18 mouse cellular contexts compared by ENCODE assay signal in genomic region chr16:90822981-90823380, GRCm38 (mm10). TPM values are rescaled to one million over a fixed set of nuclear protein-coding genes. Genes with fewer than 3 reads are reported as not detected.
DNase-seq lines count a peak whose midpoint lies in the region; ATAC-seq lines count a peak whose summit lies in the region.
"Had no signal": no experiment of that assay in that cellular context is flagged by ENCODE, and none has a peak within 500 bp of the region (broad histone marks: within the 10 kb centered on the region; RNA-seq: fewer than 3 reads in every experiment).

No protein-coding gene starts in this region.

- no peaks in the 10 kb centered on the region for H3K4me1 ChIP-seq in kidney, embryonic 14.5 days (ENCODE audit: control insufficient read depth, insufficient read depth, low read length)
- peaks cover 46% of the 10 kb centered on the region for H3K4me1 ChIP-seq in liver, embryonic 15.5 days (replicated peaks)
- H3K4me1 ChIP-seq in midbrain, embryonic 10.5 days = no peaks in the 10 kb centered on the region
- H3K4me1 ChIP-seq: embryonic facial prominence, embryonic 15.5 days; lung, embryonic 15.5 days had no signal

- no peaks in the 10 kb centered on the region for H3K9me3 ChIP-seq in kidney, embryonic 14.5 days (ENCODE audit: control insufficient read depth, low read length)
- no peaks in the 10 kb centered on the region for H3K9me3 ChIP-seq in liver, embryonic 15.5 days (replicated peaks)
- H3K9me3 ChIP-seq in midbrain, embryonic 10.5 days (replicated peaks) = no peaks in the 10 kb centered on the region
- H3K9me3 ChIP-seq: embryonic facial prominence, embryonic 15.5 days; lung, embryonic 15.5 days had no signal

- no peak overlapping the region for H3K27ac ChIP-seq in kidney, embryonic 14.5 days (ENCODE audit: low read depth, low read length)
- peak overlapping the region; percentile 81 for H3K27ac ChIP-seq in liver, embryonic 15.5 days (replicated peaks)
- no peak overlapping the region for H3K27ac ChIP-seq in midbrain, embryonic 10.5 days (replicated peaks)
- H3K27ac ChIP-seq: embryonic facial prominence, embryonic 15.5 days; lung, embryonic 15.5 days had no signal

- ATAC-seq in kidney, embryonic 14.5 days (ENCODE audit: low FRiP score, low TSS enrichment) = no peak
- ATAC-seq in liver, embryonic 15.5 days (ENCODE audit: insufficient read depth) = no peak
- ATAC-seq: forebrain, embryonic 16.5 days; hindbrain, embryonic 16.5 days had no signal

- no peak overlapping the region for H3K4me3 ChIP-seq in kidney, embryonic 14.5 days (ENCODE audit: low read length)
- peak overlapping the region; percentile 21; the same call in 1 of the 2 replicates for H3K4me3 ChIP-seq in liver, embryonic 15.5 days (replicated peaks)
- no peak overlapping the region for H3K4me3 ChIP-seq in midbrain, embryonic 10.5 days
- H3K4me3 ChIP-seq: embryonic facial prominence, embryonic 15.5 days; lung, embryonic 15.5 days had no signal

- 62% methylated on average over 7 of the region's 7 CpGs for WGBS in kidney, embryonic 14.5 days
- WGBS in liver, embryonic 15.5 days (ENCODE audit: insufficient replicate concordance) = 72% methylated on average over 7 of the region's 7 CpGs
- WGBS in midbrain, embryonic 10.5 days = 74% methylated on average over 7 of the region's 7 CpGs

- no peaks in the 10 kb centered on the region for H3K36me3 ChIP-seq in kidney, embryonic 14.5 days (ENCODE audit: control insufficient read depth, insufficient read depth, low read length)
- H3K36me3 ChIP-seq in liver, embryonic 15.5 days (replicated peaks) = no peaks in the 10 kb centered on the region
- no peaks in the 10 kb centered on the region for H3K36me3 ChIP-seq in midbrain, embryonic 10.5 days
- H3K36me3 ChIP-seq: embryonic facial prominence, embryonic 15.5 days; lung, embryonic 15.5 days had no signal

- no peaks in the 10 kb centered on the region for H3K27me3 ChIP-seq in kidney, embryonic 14.5 days (ENCODE audit: control insufficient read depth, insufficient read depth, low read length)
- H3K27me3 ChIP-seq in liver, embryonic 15.5 days = peaks cover 49% of the 10 kb centered on the region
- peaks cover 12% of the 10 kb centered on the region for H3K27me3 ChIP-seq in midbrain, embryonic 10.5 days (ENCODE audit: low read depth, poor library complexity, severe bottlenecking)
- H3K27me3 ChIP-seq: embryonic facial prominence, embryonic 15.5 days had no signal

- H3K4me2 ChIP-seq in kidney, embryonic 14.5 days (replicated peaks; ENCODE audit: low read depth, low read length) = no peak overlapping the region
- H3K4me2 ChIP-seq in liver, embryonic 15.5 days = peak overlapping the region; percentile 52; the same call in 1 of the 2 replicates
- H3K4me2 ChIP-seq: embryonic facial prominence, embryonic 15.5 days; lung, embryonic 15.5 days had no signal

- peak; percentile 21 for DNase-seq in cerebellum, adult 9-10 months
- DNase-seq in cerebellum, postnatal 4 days (ENCODE audit: low spot score in 2 of 2) = no peak
- peak; percentile 31 for DNase-seq in kidney, postnatal 14 days
- peak; percentile 58 for DNase-seq in brain, adult 2 months (ENCODE audit: low read depth, low spot score)
- no peak for DNase-seq in midbrain, embryonic 10.5 days (ENCODE audit: low spot score)
- no peak for DNase-seq in testis, postnatal 10 days (ENCODE audit: low spot score)
- DNase-seq: cerebellum, adult 8-10 months; heart, postnatal 10 days; kidney, adult 8-10 months; midbrain, embryonic 14.5 days; right cerebral cortex, postnatal 4 days; thymus, postnatal 14 days had no signal

- H3K9ac ChIP-seq in kidney, embryonic 14.5 days (ENCODE audit: low read depth, low read length) = no peak overlapping the region
- H3K9ac ChIP-seq in liver, embryonic 15.5 days = no peak overlapping the region
- H3K9ac ChIP-seq: embryonic facial prominence, embryonic 15.5 days; lung, embryonic 15.5 days had no signal

RNA-seq across cellular contexts. Expression of gene Eva1c, which starts 3.5 kb away (rescaled TPM):
- 0.20 and 0.51 TPM in 2 replicates for polyA plus RNA-seq in kidney, embryonic 14.5 days (2014; fragmentation: Nextera tagmentation; extraction: Ambion mirVana)
- 0.39 and 0.48 TPM in 2 replicates for polyA plus RNA-seq in liver, embryonic 15.5 days (2015; fragmentation: Nextera tagmentation; extraction: Ambion mirVana)
- polyA plus RNA-seq in midbrain, embryonic 10.5 days (2016; fragmentation: Nextera tagmentation; extraction: Ambion mirVana) = 0.96 and 1.8 TPM in 2 replicates

RNA-seq across cellular contexts. Expression of gene Urb1, which starts 12.8 kb away (rescaled TPM):
- polyA plus RNA-seq in kidney, embryonic 14.5 days (2014; fragmentation: Nextera tagmentation; extraction: Ambion mirVana) = 10.5 and 13.5 TPM in 2 replicates
- 4.3 and 4.5 TPM in 2 replicates for polyA plus RNA-seq in liver, embryonic 15.5 days (2015; fragmentation: Nextera tagmentation; extraction: Ambion mirVana)
- polyA plus RNA-seq in midbrain, embryonic 10.5 days (2016; fragmentation: Nextera tagmentation; extraction: Ambion mirVana) = 10.7 and 11.0 TPM in 2 replicates

Comparison
In these comparisons a context has a peak if more than half of its experiments do, and no peak if none do; other contexts are left out.
1. DNase-seq: peak in cerebellum, adult 9-10 months (single experiment), kidney, postnatal 14 days (single experiment) and brain, adult 2 months (single experiment); none in cerebellum, postnatal 4 days (0 of 2), midbrain, embryonic 10.5 days (single experiment) and testis, postnatal 10 days (single experiment).